Mouse (Mus musculus) retina, embryonic 14.5 days (tissue): Measurements from ENCODE around the gene Zzz3.

Experiments used
- DNase-seq: peaks from one replicate; pipeline ENCODE4 v3.0.0-alpha.2; 2015; ENCODE audit warnings: low spot score

Gene Zzz3

DNA sequence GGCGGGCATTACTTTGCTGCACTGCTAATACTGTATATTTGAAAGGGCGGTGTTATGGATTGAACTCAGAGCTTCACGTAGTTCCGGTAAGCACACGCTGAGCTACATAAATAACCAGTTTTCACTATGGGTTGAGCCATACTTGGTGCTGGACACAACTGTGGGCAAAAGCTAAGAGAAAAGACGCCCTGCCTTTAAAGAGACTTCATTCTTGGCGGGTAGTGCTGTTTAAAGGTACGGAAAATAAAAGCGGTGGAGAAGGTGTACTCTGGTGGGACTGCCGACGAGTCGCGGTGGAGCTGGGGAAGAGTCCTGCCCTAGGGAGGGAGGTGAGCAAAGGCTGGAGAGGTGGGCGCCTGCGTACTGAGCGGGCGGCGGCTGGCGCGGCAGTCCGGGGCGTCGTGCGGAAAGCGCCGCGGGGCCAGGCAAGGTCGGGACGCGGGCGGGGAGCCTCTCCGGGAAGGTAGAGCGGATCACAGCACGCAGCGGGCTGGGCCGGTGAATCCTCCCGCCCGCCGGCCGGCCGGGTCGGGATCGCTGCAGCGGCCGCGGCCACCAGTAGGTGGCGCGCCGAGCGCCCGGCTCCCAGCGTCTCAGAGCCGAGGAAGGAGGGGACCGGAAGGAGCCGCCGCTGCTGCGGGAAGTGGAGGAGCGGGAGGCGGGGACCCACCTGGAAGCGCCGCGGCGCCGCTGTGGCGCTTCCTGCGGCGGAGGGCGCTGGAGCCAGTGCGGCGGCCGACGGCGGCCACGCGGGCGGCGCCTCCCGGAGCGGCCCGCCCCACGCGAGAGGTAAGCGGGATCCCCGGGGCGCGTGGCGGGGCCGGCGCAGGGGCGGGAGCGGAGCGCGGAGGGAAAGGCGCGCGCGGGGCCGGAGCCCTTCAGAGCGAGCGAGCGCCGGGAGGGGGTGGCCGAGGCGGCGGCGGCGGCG lies at the start of gene Zzz3:
Gene Zzz3, plus strand, starts transcription at position 124 of the 928 bp plus-strand sequence.
- DNase-seq, result peak; percentile 93

DNA sequence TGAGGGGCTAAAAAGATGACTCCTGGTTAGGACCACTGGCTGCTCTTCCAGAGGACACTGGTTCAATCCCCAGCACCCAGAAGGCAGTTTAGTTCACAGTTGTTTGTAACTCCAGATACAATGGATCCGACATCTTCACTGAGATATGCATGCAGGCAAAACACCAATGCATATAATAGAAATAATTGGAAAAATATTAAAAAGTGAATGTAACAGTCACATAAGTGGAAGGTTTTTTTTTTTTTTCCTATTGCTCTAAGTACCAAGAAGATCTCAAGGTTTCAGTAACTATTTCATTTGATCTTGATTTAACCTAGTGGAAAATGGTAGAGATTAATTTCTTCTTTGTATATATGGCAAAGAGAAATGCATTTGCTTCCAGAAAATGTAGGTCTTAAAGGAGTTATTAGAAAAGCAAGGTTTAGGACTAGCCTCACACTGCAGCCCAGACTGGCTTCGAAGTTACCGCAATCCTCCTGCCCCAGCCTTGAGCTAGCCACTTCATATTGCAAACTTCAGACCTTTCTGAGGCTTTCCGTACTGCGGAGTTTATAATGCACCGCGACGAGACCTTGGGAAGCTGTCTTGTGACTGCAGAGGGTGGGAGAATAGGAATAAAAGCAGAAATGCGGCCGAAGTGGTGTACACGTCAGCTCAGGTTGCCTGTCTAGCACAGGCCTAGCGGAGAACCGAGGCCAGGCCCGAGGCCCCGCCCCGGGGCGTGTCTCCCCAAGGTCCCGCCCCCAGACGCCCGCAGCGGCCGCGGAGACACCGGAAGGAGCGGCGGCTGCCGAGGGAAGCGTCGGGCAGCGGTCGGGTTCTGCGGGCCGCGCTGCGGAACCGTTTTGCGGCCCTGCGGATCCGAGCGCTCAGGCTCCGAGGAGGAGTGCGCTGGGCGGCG lies 49.3 kb upstream of the Zzz3 start, which contains the start of gene Usp33:
Gene Usp33, plus strand, starts transcription at position 747 of the 901 bp plus-strand sequence.
- DNase-seq, result peak; percentile 94

DNA sequence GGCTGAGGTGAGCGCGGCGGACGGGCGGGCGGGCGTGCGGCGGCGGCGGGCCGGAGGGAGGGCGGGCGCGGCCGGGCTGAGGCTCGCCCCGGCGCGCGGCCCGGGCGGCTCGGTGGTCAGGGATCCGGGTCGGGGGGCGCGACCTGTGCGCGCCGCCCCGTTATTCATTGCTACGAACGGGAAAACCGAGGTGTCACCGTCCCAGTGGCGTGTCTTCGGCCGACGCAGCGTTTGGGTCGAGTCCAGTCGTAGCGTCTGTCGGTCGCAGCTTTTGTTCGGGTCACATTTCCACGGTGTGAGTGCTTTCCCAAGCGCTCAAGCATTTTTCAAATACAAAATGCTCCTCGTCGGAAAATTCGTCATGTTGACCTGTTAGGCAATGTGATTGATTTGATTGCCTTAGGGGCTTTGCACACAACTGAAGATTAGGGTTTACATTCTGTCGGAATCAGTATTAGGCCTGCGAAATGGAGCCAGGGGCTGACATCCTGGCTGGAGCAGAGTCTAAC lies 48.6 kb upstream of the Zzz3 start:
- DNase-seq, result no peak

DNA sequence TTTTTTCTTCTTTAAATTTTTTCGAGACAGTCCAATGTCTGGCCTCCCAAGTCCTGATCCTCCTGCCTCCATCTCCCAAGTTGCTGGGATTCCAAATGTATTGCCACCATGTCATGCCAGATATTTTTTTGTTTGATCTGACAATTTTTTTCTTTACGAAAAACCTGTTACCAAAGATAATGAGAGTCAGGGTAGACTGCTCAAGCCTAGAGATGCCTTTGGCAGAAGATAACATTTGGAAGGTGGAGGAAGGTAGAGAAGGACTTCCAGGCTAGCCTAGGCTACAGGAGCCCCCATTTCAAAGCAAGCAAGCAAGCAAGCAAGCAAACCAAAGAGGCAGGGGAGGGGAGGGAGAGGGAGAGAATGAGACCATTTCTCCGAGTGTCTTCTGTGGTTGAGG lies 48.0 kb upstream of the Zzz3 start:
- DNase-seq, result no peak

DNA sequence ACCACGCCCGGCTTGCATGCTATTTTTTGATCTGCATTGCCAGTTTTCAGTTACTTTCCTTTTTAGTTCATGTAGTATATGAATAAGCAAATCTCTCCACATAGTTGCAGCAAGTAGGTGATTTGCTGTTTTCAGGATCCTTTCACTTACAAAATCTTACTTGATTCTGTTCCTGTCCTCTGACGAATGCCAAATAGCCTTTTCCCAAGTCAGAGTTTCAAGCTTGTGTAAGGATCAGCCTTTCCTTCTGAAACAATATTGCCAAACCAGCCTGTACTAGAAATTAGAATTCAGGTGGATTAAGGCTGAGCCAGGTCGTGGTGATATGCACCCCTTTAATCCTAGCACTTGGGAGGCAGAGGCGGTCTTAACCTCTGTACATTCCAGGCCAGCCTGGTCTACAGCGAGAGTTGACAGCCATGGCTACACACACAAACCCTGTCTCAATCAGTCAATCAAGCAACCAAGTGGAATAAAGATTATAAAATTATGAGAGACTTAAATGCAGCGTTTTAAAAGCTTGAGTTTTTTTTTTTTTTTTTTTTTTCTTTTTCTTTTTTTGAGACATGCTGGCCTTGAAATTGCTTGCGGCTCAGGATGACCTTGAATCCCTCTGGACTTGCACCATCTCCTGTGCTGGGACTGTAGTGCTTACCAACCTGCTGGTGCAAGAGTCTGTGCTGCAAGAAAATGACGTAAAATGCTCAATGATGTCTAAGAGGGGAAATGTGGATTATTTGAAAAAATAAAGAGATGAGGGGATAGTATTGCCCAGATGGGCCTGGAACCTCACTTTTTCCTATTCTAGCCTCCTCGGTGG lies 47.1 kb upstream of the Zzz3 start:
- no peak for DNase-seq

DNA sequence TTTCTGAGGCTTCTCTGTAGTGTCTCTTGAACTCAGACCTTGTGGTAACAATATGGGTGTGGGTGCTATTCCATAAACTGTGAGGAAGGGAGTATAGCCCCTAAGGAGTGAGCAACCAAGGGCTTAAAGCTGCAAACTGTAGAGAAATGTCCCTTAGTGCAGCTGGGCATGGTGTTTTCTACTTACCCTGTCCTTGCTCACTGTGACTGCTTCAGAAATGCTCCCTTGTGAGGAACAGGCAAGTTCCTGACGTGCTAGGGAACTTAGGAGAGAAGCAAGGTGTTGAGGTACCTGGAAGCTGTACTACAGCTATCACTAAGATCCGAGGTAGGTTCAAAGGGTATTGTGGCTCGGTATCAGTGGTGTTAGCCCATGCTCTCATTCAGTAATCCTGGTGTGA lies 44.8 kb upstream of the Zzz3 start:
- DNase-seq, result no peak

DNA sequence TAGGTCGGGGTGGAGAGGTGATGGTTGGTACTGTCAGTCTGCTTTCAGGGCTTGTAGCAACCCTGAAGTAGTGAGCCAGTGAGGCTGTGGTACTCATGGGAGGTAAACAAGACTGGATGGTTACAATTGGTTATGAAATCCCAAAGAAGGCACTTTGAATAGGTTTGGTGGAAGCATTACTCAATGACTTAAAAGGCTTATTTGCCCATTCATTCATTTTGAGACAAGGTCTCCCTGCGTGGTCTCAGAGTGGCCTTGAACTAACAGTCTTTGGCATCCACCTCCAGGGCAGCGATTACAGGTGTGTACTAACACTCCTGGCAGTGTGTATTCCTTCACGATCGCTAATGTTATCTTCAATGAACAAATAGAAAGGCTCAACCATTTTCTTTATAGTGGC lies 44.3 kb upstream of the Zzz3 start:
- no peak for DNase-seq

DNA sequence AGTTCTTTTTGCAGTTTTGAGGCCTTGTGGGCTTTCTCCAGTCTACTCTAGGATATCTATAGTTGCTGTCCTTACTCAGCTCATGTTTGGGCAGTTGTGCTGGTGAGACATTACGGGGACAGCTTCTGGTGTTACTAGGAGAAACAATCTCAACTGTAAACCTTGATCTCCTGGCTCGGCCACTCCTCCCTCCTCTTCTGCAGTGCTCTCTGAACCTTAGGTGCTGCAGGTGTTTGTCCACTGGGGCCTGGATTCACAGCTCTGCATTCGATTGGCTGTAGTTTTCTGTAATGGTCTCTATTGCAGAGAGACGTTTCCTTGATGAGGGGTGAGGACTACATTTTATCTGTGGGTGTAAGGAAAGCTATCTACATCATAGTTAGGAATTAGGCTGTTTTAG lies 43.0 kb upstream of the Zzz3 start:
- DNase-seq, result no peak

DNA sequence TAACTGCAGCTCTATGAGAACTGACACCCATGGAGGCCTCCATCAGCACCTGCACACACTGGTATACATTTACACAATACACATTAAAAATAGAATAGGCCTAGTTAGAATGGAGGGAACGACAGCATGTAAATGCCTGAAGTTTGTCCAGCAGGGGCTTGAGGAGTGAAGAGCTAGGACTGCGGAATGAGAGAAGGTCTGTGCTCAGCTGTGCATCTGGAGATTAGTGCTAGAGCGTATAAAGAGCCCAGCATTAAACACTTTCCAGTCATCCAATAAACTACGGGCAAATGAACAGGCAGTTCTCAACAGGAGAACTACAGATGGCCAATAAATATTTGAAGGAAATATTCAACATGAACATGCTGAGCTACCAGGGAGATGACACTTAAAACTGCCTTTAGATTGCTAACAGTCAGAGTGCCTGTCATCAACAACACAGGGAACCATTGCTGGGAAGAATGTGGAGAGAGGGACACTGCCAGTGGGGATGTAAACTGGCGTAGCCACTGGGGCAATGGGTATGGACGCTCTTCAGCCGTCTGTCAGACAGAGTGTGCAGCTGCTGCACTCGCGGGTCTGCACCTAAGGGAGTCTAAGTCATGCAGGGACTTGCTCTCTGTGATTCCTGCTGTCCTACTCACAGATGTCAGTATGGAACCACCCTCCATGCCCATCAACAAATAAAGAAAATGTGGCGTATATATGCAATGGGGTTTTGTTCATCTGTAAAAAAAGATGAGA lies 41.7 kb upstream of the Zzz3 start:
- DNase-seq, result peak; percentile 43

DNA sequence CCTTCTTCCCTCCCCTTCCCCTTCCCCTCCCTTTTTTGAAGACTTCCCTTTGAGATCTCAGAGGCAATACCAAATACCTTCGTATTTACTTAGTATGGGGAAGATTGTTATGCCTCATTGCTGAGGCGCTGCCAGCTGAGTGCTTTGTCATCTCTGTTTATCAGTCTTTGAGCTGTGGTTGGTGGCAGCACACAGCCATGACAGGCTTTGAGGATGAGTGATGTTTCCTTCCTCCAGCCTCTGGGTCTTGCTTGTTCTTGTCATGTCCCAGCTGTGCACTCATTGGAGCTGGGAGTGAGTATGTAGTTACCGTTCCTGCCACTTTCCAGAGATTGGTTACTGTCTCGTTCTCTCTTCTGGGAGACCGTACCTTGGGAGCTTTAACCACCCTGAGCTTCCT lies 39.9 kb upstream of the Zzz3 start:
- DNase-seq, result no peak

DNA sequence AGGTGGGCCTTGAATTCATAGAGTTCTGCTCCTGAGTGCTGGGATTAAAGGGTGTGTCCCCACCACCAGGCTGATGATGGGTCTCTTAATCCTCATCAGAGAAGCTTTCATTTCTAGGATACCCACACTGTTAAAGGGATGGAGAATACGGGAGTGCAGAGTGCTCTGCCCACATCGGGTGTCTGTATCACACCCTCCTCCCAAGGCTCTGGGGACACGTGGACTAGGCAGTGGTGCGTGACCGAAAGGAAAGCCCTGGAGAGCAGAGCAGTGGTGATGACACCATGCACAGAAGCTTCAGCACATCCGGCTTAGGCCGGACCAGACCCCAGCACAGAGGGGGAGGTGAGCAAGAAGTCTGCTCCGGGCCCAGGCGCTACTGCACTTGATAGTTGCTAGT lies 38.5 kb upstream of the Zzz3 start:
- DNase-seq, result no peak

DNA sequence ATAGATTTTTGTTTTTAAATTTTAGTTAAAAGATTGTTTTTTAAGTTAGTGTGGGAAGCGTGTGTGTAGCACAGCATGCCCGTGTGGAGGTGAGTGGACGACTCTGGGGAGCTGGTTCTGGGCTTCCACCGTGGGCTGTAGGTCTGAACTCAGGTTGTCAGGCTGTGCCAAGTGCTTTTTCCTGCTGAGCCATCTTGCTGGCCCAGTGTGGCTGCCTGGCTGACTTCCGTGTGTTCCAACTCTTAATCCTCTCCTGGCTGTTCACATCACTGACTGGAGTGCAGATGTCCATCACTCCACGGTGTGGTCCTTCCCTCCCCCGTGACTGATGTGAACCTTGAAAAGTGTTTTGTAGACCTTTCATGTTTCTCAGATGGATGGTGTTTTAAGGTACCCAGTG lies 36.1 kb upstream of the Zzz3 start:
- no peak for DNase-seq

DNA sequence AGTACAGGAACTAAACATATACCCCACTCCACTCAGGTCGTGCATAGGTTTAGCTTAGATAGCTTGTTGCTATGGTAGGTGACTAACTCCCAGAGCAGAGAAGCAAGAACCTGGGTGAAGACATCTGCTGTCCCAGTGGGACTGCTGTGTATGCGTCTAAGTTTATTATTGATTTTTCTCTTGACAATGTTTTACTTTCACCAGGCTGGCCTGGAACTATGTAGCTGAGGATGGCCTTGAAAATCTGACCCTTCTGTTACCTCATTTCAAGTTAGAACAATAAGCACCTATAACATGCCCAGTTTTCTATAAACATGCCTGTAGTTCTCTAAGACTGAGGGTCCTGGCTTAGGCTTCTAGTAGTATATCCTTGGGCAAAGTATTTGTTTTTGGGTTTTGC lies 31.1 kb upstream of the Zzz3 start:
- no peak for DNase-seq

DNA sequence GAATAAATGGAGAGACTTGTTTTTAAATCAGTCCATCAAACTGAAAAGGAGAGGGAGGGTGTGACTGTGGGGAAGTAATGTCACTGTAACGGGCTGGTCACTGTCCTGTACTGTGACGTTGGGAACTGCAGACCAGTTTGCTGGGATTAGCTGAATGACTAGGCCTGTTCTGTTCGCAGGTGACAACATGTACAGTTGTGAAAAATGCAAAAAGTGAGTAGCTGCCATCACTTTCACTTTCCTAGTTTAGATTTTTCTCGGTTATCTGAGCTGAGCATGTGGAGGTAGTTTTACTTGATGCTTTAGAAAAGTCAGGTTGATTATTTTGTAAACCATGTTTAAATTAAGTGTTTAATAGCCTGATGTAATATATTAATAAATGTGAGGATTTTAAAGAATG lies 19.2 kb upstream of the Zzz3 start:
- DNase-seq, result no peak

DNA sequence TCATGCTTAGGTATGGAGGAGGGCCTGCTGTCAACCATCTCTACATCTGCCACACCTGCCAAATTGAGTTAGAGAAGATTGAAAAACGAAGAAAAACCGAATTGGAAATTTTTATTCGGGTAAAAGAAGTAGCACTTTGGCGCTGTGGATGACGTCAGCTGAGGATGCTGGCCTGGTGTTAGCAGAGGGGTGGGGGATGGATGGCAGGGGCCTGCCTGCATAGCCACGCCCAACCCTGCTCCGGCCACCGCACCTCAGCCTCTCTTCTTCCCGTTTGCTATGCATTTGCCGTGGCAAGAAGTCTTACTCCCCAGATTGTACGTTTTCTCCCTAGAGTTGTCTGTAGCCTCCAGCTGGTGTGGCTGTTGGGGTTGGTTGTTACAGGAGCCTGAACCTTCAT lies 11.2 kb upstream of the Zzz3 start:
- DNase-seq, result no peak

DNA sequence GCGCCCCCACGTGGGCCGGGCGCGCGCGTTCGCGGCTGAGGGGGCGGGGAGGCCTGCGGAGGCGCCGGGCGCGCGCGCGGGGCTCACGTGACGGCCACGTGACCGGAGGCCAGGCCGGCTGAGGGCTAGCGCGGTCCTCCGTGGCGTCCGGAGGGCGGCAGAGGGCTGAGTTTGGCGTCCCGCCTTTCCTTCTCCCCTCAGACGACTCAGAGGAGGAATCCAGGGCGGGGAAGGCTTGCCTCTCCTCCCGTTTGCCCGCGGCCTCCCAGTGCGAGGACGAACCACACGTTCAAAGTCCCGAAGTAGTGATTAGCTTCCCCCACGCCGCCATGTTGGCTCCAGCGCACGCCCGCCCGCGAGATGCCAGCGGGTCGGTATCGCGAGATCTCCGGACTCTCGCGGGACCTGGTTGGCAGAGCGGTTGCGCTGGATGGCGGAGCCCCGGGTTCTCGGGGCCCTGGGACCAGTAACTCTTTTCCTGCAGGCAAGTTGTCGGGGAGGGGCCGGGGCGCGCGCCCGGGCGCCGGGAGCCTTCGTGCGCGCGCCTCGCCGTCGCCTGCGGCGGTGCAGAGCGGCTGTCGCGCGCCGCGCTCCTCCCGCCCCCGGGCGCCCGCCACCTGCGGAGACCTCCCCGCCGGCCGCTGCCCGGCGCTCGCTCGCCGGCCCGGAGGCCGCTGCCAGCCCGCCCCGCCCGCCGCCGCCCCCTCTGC lies 1.2 kb downstream of the Zzz3 start:
- DNase-seq, result peak; percentile 97

DNA sequence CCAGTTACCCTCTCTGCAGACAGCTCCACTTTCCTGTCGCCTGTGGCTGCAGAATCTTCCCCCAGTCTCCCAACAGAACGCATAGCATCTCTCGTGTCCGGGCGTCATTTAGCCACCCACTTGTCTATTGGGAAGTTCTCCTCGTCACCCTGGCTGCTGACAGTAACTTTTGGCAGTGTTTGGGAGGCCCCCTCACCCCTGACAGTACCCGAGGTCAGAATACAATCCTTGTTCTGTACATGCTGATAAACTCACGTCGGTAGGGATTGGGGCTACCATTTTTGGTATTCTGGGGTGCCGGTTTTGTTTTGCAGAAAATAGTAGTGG lies 1.7 kb downstream of the Zzz3 start:
- DNase-seq, result no peak

DNA sequence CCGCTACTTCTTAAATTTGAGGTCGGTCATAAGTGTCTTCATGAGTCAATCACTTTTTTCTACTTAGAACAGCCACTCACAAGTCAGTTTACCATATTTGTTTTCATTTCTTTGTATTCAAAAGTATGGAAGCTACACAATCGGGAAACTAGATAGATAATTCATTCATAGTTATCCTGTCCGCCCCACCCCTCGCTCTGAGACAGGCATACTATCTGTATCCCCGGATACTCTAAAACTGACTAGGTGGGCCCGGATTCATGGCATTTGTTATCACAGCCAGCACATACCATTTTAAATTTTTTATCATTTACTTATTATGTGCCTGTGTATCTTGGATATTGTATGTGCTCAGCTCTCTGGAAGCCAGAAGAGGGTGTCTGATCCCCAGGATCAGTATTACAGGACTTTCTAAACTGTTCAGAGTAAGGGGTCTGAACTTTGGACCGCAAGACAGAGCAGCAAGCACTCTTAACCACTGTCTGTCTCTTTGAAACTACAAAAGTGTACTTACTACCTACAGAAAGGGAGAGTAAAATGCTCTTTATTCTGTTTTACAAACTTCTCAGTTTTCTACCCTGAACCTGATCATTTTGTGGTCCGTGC lies 2.2 kb downstream of the Zzz3 start:
- no peak for DNase-seq

DNA sequence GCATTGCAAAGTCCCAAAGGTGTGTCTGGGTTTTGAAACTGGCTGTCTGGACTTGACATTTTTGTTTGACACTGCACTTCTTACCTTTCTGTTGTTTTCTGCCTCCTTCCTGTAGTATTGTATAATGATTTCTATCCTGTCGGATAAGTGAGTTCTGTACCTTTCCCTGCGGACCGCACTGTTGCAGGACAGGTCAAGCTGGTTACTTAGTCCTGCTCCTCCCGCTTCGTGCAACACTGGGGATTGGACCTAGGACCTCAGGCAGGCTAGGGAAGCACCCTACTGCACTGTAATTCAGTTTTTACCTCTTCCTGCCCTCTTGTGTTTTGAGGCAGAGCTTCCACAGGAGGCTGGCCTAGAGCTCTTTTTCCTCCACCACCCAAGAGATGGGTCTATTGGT lies 5.2 kb downstream of the Zzz3 start:
- DNase-seq, result no peak

DNA sequence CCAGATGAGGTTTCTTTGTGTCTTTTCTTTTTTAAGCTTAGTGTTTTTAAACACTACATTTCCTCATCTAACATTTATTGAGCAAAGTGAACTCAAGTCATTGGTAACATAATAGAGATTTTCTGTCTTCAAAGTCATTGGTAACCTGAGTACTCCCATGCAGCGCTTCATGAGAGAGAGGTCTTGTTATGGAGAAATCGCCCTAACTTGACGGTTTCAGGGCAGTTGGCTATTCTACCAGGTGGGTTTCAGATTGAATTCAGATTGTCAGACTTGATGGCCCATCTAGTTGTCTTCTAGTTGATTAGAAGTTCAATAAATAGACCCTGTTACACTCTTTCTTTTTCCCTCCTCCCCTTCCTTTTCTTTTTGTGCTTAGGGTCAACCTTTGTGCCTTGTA lies 5.6 kb downstream of the Zzz3 start:
- no peak for DNase-seq
